Mouse (Mus musculus) kidney, adult 2 months (tissue): ENCODE data around the gene Zyx. TPM values are rescaled to one million over a fixed set of nuclear protein-coding genes. Genes with fewer than 3 reads are reported as not detected.

Experiments
- DNase-seq: peaks from one replicate; pipeline ENCODE4 v3.0.0; 2021
- H3K27ac ChIP-seq: fragments of 200-500 bp; 2 replicates; pipeline ENCODE4 v1.5.1; 2012; ENCODE audit warnings: low read depth, low read length, control low read depth, inconsistent platforms; ENCODE audit not compliant: insufficient read depth
- H3K27me3 ChIP-seq: fragments of 200-500 bp; replicated peaks from 2 replicates; pipeline ENCODE4 v1.6.1; 2012; ENCODE audit warnings: mild to moderate bottlenecking, moderate library complexity, low read length, inconsistent platforms; ENCODE audit not compliant: control insufficient read depth, insufficient read depth
- H3K36me3 ChIP-seq: fragments of 200-500 bp; 2 replicates; pipeline ENCODE4 v1.6.1; 2012; ENCODE audit warnings: mild to moderate bottlenecking, moderate library complexity, low read length, inconsistent platforms; ENCODE audit not compliant: control insufficient read depth, insufficient read depth
- H3K4me1 ChIP-seq: fragments of 200-500 bp; 2 replicates; pipeline ENCODE4 v1.6.1; 2011; ENCODE audit warnings: low read length; ENCODE audit not compliant: control insufficient read depth, insufficient read depth
- H3K4me3 ChIP-seq: fragments of 200-500 bp; 2 replicates; pipeline ENCODE4 v1.5.1; 2011; ENCODE audit warnings: mild to moderate bottlenecking, low read depth, low read length, control low read depth; ENCODE audit not compliant: insufficient read depth
- CTCF ChIP-seq: fragments of 200-500 bp; conservative IDR thresholded peaks from 2 replicates; pipeline ENCODE4 v1.5.1; 2011; ENCODE audit warnings: low read depth, mild to moderate bottlenecking, control low read depth, low read length, moderate library complexity, mixed read lengths; ENCODE audit not compliant: insufficient read depth, insufficient read length
- POLR2A ChIP-seq: fragments of 200-500 bp; IDR thresholded peaks from one replicate; pipeline ENCODE4 v1.6.1; 2011; ENCODE audit warnings: low read depth, low read length, control low read depth
- WGBS: fragments of 180-500 bp; shearing (Covaris S2); methylation state at CpG from one replicate; pipeline ENCODE4 v1.1.7; 2018; 5-methylcytosine and 5-hydroxymethylcytosine counted together
- polyA plus RNA-seq: library from polyadenylated mRNA; depleted of rRNA; stranded (reverse); fragments of >200 nt; gene quantifications from 2 replicates; pipeline ENCODE4 v1.2.3, GENCODE M21; 2012

The Zyx gene
- polyA plus RNA-seq, 1 experiment = 90.0 TPM

DNA sequence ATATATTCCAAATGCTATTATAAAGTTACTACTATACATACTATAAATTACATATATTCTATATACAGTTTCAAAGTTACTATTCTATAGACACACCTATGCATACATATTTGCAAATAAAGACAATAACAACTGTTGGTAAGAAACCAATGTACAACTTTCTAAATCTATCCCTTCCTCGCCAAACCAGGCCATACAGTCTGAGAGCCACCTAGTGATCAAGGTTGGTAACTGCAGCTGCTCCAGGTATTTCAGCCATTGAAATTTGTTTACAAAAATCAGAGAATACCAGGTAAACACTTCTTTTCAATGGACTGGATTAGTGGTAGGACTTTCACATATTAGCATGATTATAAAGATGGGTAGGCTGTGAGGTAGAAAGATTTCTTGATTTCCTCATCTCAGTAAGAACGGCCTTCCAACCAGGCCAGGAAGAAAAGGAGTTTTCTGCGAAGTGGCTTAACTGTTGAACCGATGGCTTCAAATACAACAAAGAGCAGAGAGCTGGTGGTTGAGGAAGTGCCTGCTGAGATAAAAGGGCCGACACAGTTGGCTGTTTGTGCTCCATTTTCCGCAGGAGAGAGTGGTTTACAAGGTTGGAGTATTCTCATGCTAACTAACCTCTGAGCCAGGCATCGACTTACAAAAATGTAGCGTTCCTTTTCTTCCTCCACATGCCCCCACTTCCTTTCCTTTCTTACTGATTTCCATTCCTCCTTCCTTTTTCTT, 31.1 kb downstream of the Zyx start:
- no peak overlapping the region for H3K4me3 ChIP-seq
- H3K4me1 ChIP-seq = peaks cover 4% of the 10 kb centered on the region; the same call in 1 of the 2 replicates
- 33% methylated on average over 8 of the region's 8 CpGs for WGBS
- peak; percentile 76 for TF ChIP-seq CTCF
- no peak for TF ChIP-seq POLR2A
- DNase-seq = peak; percentile 66
- H3K27me3 ChIP-seq = no peaks in the 10 kb centered on the region; the same call in 1 of the 2 replicates
- no peaks in the 10 kb centered on the region for H3K36me3 ChIP-seq
- H3K27ac ChIP-seq = no peak overlapping the region

GRCm38 (mm10) chr6:42381221-42381620, 31.8 kb downstream of the Zyx start:
- Histone ChIP-seq H3K4me3 (no peak overlapping the region), H3K36me3 (no peaks in the 10 kb centered on the region), H3K4me1 (peaks cover 4% of the 10 kb centered on the region; the same call in 1 of the 2 replicates), H3K27ac (no peak overlapping the region), H3K27me3 (no peaks in the 10 kb centered on the region; the same call in 1 of the 2 replicates)
- 82% methylated on average over 2 of the region's 2 CpGs for WGBS
- no peak for DNase-seq
- TF ChIP-seq CTCF (no peak), POLR2A (no peak)

- DNase-seq = peak; percentile 71
- Histone ChIP-seq H3K36me3 (no peaks in the 10 kb centered on the region), H3K4me1 (peaks cover 4% of the 10 kb centered on the region; the same call in 1 of the 2 replicates), H3K27me3 (no peaks in the 10 kb centered on the region; the same call in 1 of the 2 replicates), H3K27ac (peak overlapping the region; percentile 78; the same call in 1 of the 2 replicates), H3K4me3 (no peak overlapping the region)
- TF ChIP-seq CTCF (no peak), POLR2A (no peak)
- WGBS = 35% methylated on average over 9 of the region's 9 CpGs
Measured at GRCm38 (mm10) chr6:42381916-42382381, 32.5 kb downstream of the Zyx start.

- 92% methylated on average over 5 of the region's 5 CpGs for WGBS
- no peak for DNase-seq
- Histone ChIP-seq H3K27me3 (no peaks in the 10 kb centered on the region; the same call in 1 of the 2 replicates), H3K27ac (no peak overlapping the region), H3K36me3 (no peaks in the 10 kb centered on the region), H3K4me3 (no peak overlapping the region), H3K4me1 (peaks cover 4% of the 10 kb centered on the region; the same call in 1 of the 2 replicates)
- no peak for TF ChIP-seq CTCF
- TF ChIP-seq POLR2A = no peak
Measured at GRCm38 (mm10) chr6:42383360-42383759, 33.9 kb downstream of the Zyx start.

- no peaks in the 10 kb centered on the region for H3K36me3 ChIP-seq
- no peak overlapping the region for H3K27ac ChIP-seq
- H3K27me3 ChIP-seq = no peaks in the 10 kb centered on the region; the same call in 1 of the 2 replicates
- H3K4me3 ChIP-seq = no peak overlapping the region
- peaks cover 4% of the 10 kb centered on the region; the same call in 1 of the 2 replicates for H3K4me1 ChIP-seq
- 69% methylated on average over 4 of the region's 4 CpGs for WGBS
- no peak for DNase-seq
- no peak for TF ChIP-seq CTCF
- no peak for TF ChIP-seq POLR2A
Measured at GRCm38 (mm10) chr6:42385635-42386034, 36.2 kb downstream of the Zyx start.

GRCm38 (mm10) chr6:42391796-42392330, 42.4 kb downstream of the Zyx start:
- peaks cover 3% of the 10 kb centered on the region; the same call in 1 of the 2 replicates for H3K4me1 ChIP-seq
- no peaks in the 10 kb centered on the region for H3K27me3 ChIP-seq
- H3K36me3 ChIP-seq = no peaks in the 10 kb centered on the region
- TF ChIP-seq POLR2A = no peak
- no peak for TF ChIP-seq CTCF
- peak; percentile 30 for DNase-seq
- peak overlapping the region; percentile 43; the same call in 1 of the 2 replicates for H3K27ac ChIP-seq
- no peak overlapping the region for H3K4me3 ChIP-seq
- 26% methylated on average over 2 of the region's 2 CpGs for WGBS

DNA sequence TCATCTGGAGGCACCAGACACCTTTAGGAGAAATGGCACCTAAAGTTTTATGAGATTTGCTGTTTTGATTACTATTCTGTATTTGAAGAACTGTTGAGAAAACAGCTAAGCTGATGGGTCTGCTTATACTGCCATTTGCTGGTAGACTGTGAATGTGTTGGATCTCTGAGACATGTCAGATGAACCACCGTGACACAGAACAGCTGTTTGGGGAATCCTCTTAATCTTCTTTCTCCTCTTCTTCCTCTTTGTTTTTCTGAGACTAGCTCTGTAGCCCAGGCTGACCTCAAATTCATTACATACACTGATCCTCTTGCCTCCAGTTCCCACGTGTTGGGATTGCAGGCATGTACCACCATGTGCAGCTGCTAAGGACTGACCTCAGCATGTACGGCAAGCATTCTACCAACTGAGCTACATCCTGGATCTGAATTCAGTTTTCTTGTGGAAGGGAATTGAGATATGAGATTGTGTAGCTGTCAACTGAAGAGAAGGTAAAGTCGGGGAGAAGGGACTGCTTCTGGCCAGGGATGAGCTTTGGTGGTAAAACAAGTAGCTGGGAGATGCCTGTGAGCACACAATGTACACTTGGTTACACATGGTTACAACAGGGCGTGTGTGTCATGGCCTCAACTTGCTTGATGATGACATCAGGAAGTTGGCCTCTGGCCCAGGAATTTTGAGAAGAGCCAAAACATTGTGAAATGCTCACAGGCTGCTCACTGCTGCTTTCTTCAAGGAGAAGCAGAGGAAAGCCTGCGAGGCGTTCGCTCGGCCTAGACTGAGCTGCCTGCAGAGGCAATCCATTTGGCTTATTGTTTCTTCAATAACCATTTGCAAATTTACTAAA, 46.8 kb downstream of the Zyx start:
- Histone ChIP-seq H3K4me1 (peaks cover 3% of the 10 kb centered on the region; the same call in 1 of the 2 replicates), H3K27me3 (no peaks in the 10 kb centered on the region), H3K36me3 (no peaks in the 10 kb centered on the region), H3K4me3 (no peak overlapping the region), H3K27ac (peak overlapping the region; percentile 54)
- DNase-seq = peak; percentile 93
- TF ChIP-seq CTCF (no peak), POLR2A (no peak)
- WGBS = 46% methylated on average over 9 of the region's 9 CpGs
